Mouse (Mus musculus) forebrain, postnatal 0 days (tissue): Measurements from ENCODE around the gene Lcmt2. TPM values are rescaled to one million over a fixed set of nuclear protein-coding genes. Genes with fewer than 3 reads are reported as not detected.

Experiments
- ATAC-seq: fragments of 200-750 bp; cut with Nextera tagmentation; 2 replicates; pipeline ENCODE4 v1.8.0; 2017; ENCODE audit warnings: mild to moderate bottlenecking, moderate library complexity
- DNase-seq: peaks from one replicate; pipeline ENCODE4 v3.0.0-alpha.2; 2015
- H3K27ac ChIP-seq: fragments of 300-500 bp; sonication (generic); 2 replicates; pipeline ENCODE4 v1.5.1; 2014; ENCODE audit warnings: low read depth, mild to moderate bottlenecking, antibody characterized with exemption, low read length, moderate library complexity, mixed read lengths
- H3K27me3 ChIP-seq: fragments of 300-500 bp; sonication (generic); 2 replicates; pipeline ENCODE4 v1.6.1; 2014; ENCODE audit warnings: mild to moderate bottlenecking, low read length, mixed read lengths; ENCODE audit not compliant: insufficient read depth
- H3K36me3 ChIP-seq: fragments of 300-500 bp; sonication (generic); 2 replicates; pipeline ENCODE4 v1.6.1; 2014; ENCODE audit warnings: mild to moderate bottlenecking, moderate library complexity; ENCODE audit not compliant: insufficient read depth
- H3K4me1 ChIP-seq: fragments of 300-500 bp; sonication (generic); 2 replicates; pipeline ENCODE4 v1.6.1; 2014; ENCODE audit warnings: antibody characterized with exemption; ENCODE audit not compliant: insufficient read depth
- H3K4me2 ChIP-seq: fragments of 300-500 bp; sonication (generic); 2 replicates; pipeline ENCODE4 v1.6.1; 2014; ENCODE audit warnings: low read depth, mild to moderate bottlenecking, moderate library complexity
- H3K4me3 ChIP-seq: fragments of 300-500 bp; sonication (generic); 2 replicates; pipeline ENCODE4 v1.5.1; 2014; ENCODE audit warnings: low read depth, low read length, mixed read lengths
- H3K9ac ChIP-seq: fragments of 300-500 bp; sonication (generic); 2 replicates; pipeline ENCODE4 v1.6.1; 2014; ENCODE audit warnings: mild to moderate bottlenecking
- H3K9me3 ChIP-seq: fragments of 300-500 bp; sonication (generic); 2 replicates; pipeline ENCODE4 v1.6.1; 2016; ENCODE audit warnings: low read length
- CTCF ChIP-seq: sonication (generic); IDR thresholded peaks from 2 replicates; pipeline ENCODE4 v1.5.1; 2016; ENCODE audit warnings: antibody characterized with exemption, control low read depth, low read depth
- WGBS: fragments of 180-500 bp; shearing (Covaris S2); extraction: QIAGEN DNeasy Blood & Tissue Kit; methylation state at CpG from one replicate; pipeline ENCODE4 v1.1.7; 2014; 5-methylcytosine and 5-hydroxymethylcytosine counted together
- polyA plus RNA-seq: library from polyadenylated mRNA; unstranded; fragments of >200 nt; fragmentation: Nextera tagmentation; extraction: Ambion mirVana; gene quantifications from 2 replicates; pipeline ENCODE4 v1.2.1, GENCODE M21; 2015
- total RNA-seq: library from RNA; depleted of rRNA; stranded (reverse); fragments of >200 nt; gene quantifications from 2 replicates; pipeline ENCODE4 v1.2.3, GENCODE M21; 2014; rRNA removed

Lcmt2 gene
- total RNA-seq (8.6 and 12.0 TPM in 2 replicates), polyA plus RNA-seq (13.2 and 16.3 TPM in 2 replicates)

- Histone ChIP-seq H3K4me3 (peak within 1 kb of the TSS; percentile 68), H3K27ac (peak within 1 kb of the TSS; percentile 98), H3K4me2 (peak within 1 kb of the TSS; percentile 61), H3K9me3 (no peaks in the 10 kb centered on the region), H3K36me3 (peaks cover 6% of the 10 kb centered on the region; the same call in 1 of the 2 replicates), H3K4me1 (peaks cover 25% of the 10 kb centered on the region), H3K9ac (peak within 1 kb of the TSS; percentile 81), H3K27me3 (no peaks in the 10 kb centered on the region)
- WGBS = 2% methylated on average over 87 of the region's 87 CpGs
- ATAC-seq (peak; percentile 96), DNase-seq (peak; percentile 97)
- TF ChIP-seq CTCF = no peak
Observed at GRCm38 (mm10) chr2:121140018-121140882, at the start of gene Lcmt2, which contains the start of gene Adal. Gene Lcmt2, minus strand, starts transcription at chr2:121140653. Gene Adal, plus strand, starts transcription at chr2:121140428.

- WGBS = 79% methylated on average over 1 of the region's 1 CpGs
- no peaks in the 10 kb centered on the region for H3K27me3 ChIP-seq
- peak; percentile 37; the same call in 1 of the 2 replicates for TF ChIP-seq CTCF
- H3K4me2 ChIP-seq = no peak overlapping the region
- DNase-seq (no peak), ATAC-seq (no peak)
- peaks cover 75% of the 10 kb centered on the region for H3K36me3 ChIP-seq
- H3K9me3 ChIP-seq = no peaks in the 10 kb centered on the region
- no peak overlapping the region for H3K9ac ChIP-seq
- no peak overlapping the region for H3K27ac ChIP-seq
- no peak overlapping the region for H3K4me3 ChIP-seq
- H3K4me1 ChIP-seq = no peaks in the 10 kb centered on the region
Observed at GRCm38 (mm10) chr2:121188530-121188929, 48.1 kb upstream of the Lcmt2 start.

GRCm38 (mm10) chr2:121184142-121184541, 43.7 kb upstream of the Lcmt2 start:
- no peak overlapping the region for H3K27ac ChIP-seq
- no peak for ATAC-seq
- DNase-seq = no peak
- no peaks in the 10 kb centered on the region for H3K9me3 ChIP-seq
- H3K4me2 ChIP-seq = no peak overlapping the region
- H3K27me3 ChIP-seq = no peaks in the 10 kb centered on the region
- 98% methylated on average over 7 of the region's 7 CpGs for WGBS
- H3K4me1 ChIP-seq = no peaks in the 10 kb centered on the region
- peaks cover 45% of the 10 kb centered on the region for H3K36me3 ChIP-seq
- no peak overlapping the region for H3K9ac ChIP-seq
- no peak overlapping the region for H3K4me3 ChIP-seq
- no peak for TF ChIP-seq CTCF

- Histone ChIP-seq H3K4me1 (no peaks in the 10 kb centered on the region), H3K4me2 (no peak overlapping the region), H3K9me3 (no peaks in the 10 kb centered on the region), H3K36me3 (peaks cover 46% of the 10 kb centered on the region), H3K4me3 (no peak overlapping the region), H3K27ac (no peak overlapping the region), H3K9ac (no peak overlapping the region), H3K27me3 (no peaks in the 10 kb centered on the region)
- ATAC-seq (no peak), DNase-seq (peak; percentile 20)
- TF ChIP-seq CTCF = no peak
- whole genome bisulfite sequencing = 80% methylated on average over 5 of the region's 5 CpGs
Observed at GRCm38 (mm10) chr2:121183431-121183830, 43.0 kb upstream of the Lcmt2 start.

DNA sequence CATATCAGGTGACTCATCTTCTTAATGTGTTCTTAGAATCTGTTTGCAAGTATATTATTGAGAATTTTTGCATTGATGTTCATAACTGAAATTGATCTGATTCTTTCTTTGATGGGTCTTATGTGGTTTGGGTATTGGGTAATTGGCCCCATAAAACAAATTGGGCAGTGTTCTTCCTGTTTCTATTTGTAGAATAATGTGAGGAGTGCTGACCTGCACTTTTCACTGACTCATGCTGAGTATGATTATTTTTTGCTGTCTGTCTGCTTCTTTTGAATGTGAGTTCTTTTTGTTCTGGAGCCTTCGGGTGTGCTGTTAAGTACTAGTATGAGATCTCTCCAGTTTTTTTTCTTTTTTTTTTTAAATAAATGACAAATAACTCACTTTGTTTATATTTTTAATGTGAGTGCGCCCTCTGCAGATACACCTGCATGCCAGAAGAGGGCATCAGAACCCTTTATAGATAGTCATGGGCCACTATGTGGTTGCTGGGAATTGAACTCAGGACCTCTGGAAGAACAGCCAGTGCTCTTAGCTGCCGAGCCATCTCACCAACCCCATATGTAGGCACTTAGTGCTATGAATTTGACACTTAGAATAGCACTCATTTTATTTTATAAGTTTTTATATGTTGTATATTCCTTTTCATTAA, 38.5 kb upstream of the Lcmt2 start:
- Histone ChIP-seq H3K9ac (no peak overlapping the region), H3K27me3 (no peaks in the 10 kb centered on the region), H3K27ac (no peak overlapping the region), H3K36me3 (peaks cover 42% of the 10 kb centered on the region), H3K4me2 (no peak overlapping the region), H3K9me3 (no peaks in the 10 kb centered on the region), H3K4me1 (no peaks in the 10 kb centered on the region), H3K4me3 (no peak overlapping the region)
- no peak for DNase-seq
- WGBS = 96% methylated on average over 3 of the region's 3 CpGs
- no peak for ATAC-seq
- peak; percentile 23; the same call in 1 of the 2 replicates for TF ChIP-seq CTCF

DNA sequence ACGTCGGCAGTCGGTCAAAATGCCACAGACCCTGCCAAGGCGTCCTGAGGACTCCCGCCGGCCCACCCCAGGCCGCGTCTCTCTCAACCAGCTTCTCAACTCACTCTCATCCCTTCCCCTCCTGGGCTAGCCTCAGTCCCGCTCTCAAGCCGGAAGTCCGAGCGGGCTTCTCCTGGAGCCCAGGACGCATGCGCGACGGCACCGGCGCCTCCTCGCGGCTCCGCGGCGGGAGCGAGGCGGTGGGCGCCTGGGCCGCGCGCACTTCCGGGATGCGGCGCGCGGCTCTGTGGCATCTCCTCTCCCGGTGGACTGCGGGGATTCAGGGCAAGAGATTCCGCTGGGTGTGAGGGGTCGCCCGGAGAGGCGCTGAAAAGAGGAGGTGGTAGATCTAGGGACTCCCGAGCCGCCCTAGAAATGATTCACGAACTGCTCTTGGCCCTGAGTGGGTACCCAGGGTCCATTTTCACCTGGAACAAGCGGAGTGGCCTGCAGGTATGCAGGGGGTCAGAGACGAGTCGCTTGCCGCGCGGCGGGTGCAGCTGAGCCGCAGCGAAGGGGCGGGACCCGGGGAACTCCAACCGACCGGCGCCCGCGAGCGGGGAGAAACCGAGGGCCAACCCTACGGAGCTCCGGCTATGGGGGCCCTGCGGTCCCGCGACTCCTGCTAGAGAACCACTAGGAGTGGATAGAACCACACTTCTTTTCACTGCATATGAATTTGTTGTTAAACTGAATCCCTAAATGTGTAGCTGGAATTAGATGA, 30.7 kb upstream of the Lcmt2 start, which contains the start of gene Zscan29:
Gene Zscan29, minus strand, starts transcription at position 146 of the 763 bp plus-strand sequence.
- ATAC-seq = peak; percentile 97
- WGBS = under 1% methylated on average over 63 of the region's 66 CpGs
- Histone ChIP-seq H3K4me3 (peak within 1 kb of the TSS; percentile 89), H3K4me1 (peaks cover 13% of the 10 kb centered on the region), H3K27ac (peak within 1 kb of the TSS; percentile 76), H3K4me2 (peak within 1 kb of the TSS; percentile 71), H3K9me3 (no peaks in the 10 kb centered on the region), H3K36me3 (peaks cover 16% of the 10 kb centered on the region), H3K27me3 (no peaks in the 10 kb centered on the region), H3K9ac (peak within 1 kb of the TSS; percentile 71)
- peak; percentile 94 for DNase-seq
- peak; percentile 50 for TF ChIP-seq CTCF
